Mouse (Mus musculus): Measurements from ENCODE around the gene Gna12. TPM values are rescaled to one million over a fixed set of nuclear protein-coding genes. Genes with fewer than 3 reads are reported as not detected.
A peak's percentile ranks its signal among the peaks of the same experiment; 100 is the strongest.

Gene Gna12
- total and polyA plus RNA-seq, 2 experiments from 2014 or later, result 13.9 to 132 TPM

- Histone ChIP-seq H3K4me1 (ENCODE audit: control insufficient read depth, insufficient read depth) (peaks cover 24% of the 10 kb centered on the region), H3K27ac (ENCODE audit: low read depth) (no peak overlapping the region), H3K27me3 (ENCODE audit: control insufficient read depth, insufficient read depth, low read length) (no peaks in the 10 kb centered on the region), H3K9ac (replicated peaks; ENCODE audit: low read depth, low read length) (no peak overlapping the region), H3K4me3 (ENCODE audit: low read depth, low read length) (no peak overlapping the region), H3K36me3 (replicated peaks; ENCODE audit: control insufficient read depth, insufficient read depth, low read length) (peaks cover 55% of the 10 kb centered on the region), H3K4me2 (ENCODE audit: low read depth, low read length) (no peak overlapping the region), H3K9me3 (replicated peaks; ENCODE audit: control insufficient read depth, low read length) (no peaks in the 10 kb centered on the region)
- ATAC-seq (ENCODE audit: insufficient read depth, low read depth) (no peak), DNase-seq (ENCODE audit: low spot score) (no peak)
- TF ChIP-seq CTCF (IDR thresholded peaks at IDR 0.05; ENCODE audit: low read depth), result no peak
- TF ChIP-seq EP300 (IDR thresholded peaks at IDR 0.05; ENCODE audit: low read depth), result no peak
- WGBS, result 92% methylated on average over 4 of the region's 4 CpGs
Measured at GRCm38 (mm10) chr5:140783577-140783976, 46.7 kb downstream of the Gna12 start.

GRCm38 (mm10) chr5:140781886-140782572 is 48.2 kb downstream of the Gna12 start:
- 0 out of 2 replicates have a peak overlapping the region, but pooled peaks have one; percentile 8 for H3K9ac ChIP-seq (replicated peaks; ENCODE audit: low read depth, low read length)
- 69% methylated on average over 8 of the region's 8 CpGs for WGBS
- H3K9me3 ChIP-seq (replicated peaks; ENCODE audit: control insufficient read depth, low read length), result no peaks in the 10 kb centered on the region
- H3K36me3 ChIP-seq (replicated peaks; ENCODE audit: control insufficient read depth, insufficient read depth, low read length), result peaks cover 66% of the 10 kb centered on the region
- H3K4me3 ChIP-seq (ENCODE audit: low read depth, low read length), result no peak overlapping the region
- no peak overlapping the region for H3K4me2 ChIP-seq (ENCODE audit: low read depth, low read length)
- no peaks in the 10 kb centered on the region for H3K27me3 ChIP-seq (ENCODE audit: control insufficient read depth, insufficient read depth, low read length)
- DNase-seq (ENCODE audit: low spot score), result peak; percentile 55
- H3K27ac ChIP-seq (ENCODE audit: low read depth), result peak overlapping the region; percentile 75
- TF ChIP-seq EP300 (IDR thresholded peaks at IDR 0.05; ENCODE audit: low read depth) (no peak), CTCF (IDR thresholded peaks at IDR 0.05; ENCODE audit: low read depth) (no peak)
- peaks cover 29% of the 10 kb centered on the region for H3K4me1 ChIP-seq (ENCODE audit: control insufficient read depth, insufficient read depth)
- ATAC-seq (ENCODE audit: insufficient read depth, low read depth), result peak; percentile 75

- peaks cover 67% of the 10 kb centered on the region for H3K36me3 ChIP-seq (replicated peaks; ENCODE audit: control insufficient read depth, insufficient read depth, low read length)
- no peak overlapping the region for H3K4me3 ChIP-seq (ENCODE audit: low read depth, low read length)
- H3K4me1 ChIP-seq (ENCODE audit: control insufficient read depth, insufficient read depth), result peaks cover 34% of the 10 kb centered on the region
- no peaks in the 10 kb centered on the region for H3K9me3 ChIP-seq (replicated peaks; ENCODE audit: control insufficient read depth, low read length)
- no peak for DNase-seq (ENCODE audit: low spot score)
- TF ChIP-seq EP300 (IDR thresholded peaks at IDR 0.05; ENCODE audit: low read depth) (no peak), CTCF (IDR thresholded peaks at IDR 0.05; ENCODE audit: low read depth) (no peak)
- 65% methylated on average over 5 of the region's 5 CpGs for WGBS
- no peak overlapping the region for H3K4me2 ChIP-seq (ENCODE audit: low read depth, low read length)
- ATAC-seq (ENCODE audit: insufficient read depth, low read depth), result no peak
- peak overlapping the region; percentile 75 for H3K27ac ChIP-seq (ENCODE audit: low read depth)
- H3K27me3 ChIP-seq (ENCODE audit: control insufficient read depth, insufficient read depth, low read length), result no peaks in the 10 kb centered on the region
- no peak overlapping the region for H3K9ac ChIP-seq (replicated peaks; ENCODE audit: low read depth, low read length)
Measured at GRCm38 (mm10) chr5:140781122-140781521, 49.1 kb downstream of the Gna12 start.

- WGBS, result 39% methylated on average over 9 of the region's 9 CpGs
- no peak for TF ChIP-seq CTCF (IDR thresholded peaks at IDR 0.05; ENCODE audit: low read depth)
- TF ChIP-seq EP300 (IDR thresholded peaks at IDR 0.05; ENCODE audit: low read depth), result no peak
- peaks cover 35% of the 10 kb centered on the region; the same call in 1 of the 2 replicates for H3K36me3 ChIP-seq (replicated peaks; ENCODE audit: control insufficient read depth, insufficient read depth, low read length)
Measured at GRCm38 (mm10) chr5:140776968-140777367, 53.3 kb downstream of the Gna12 start.

GRCm38 (mm10) chr5:140775111-140775510 is 55.1 kb downstream of the Gna12 start:
- no peaks in the 10 kb centered on the region for H3K27me3 ChIP-seq (ENCODE audit: control insufficient read depth, insufficient read depth, low read length)
- no peak overlapping the region for H3K4me2 ChIP-seq (ENCODE audit: low read depth, low read length)
- WGBS, result 85% methylated on average over 4 of the region's 4 CpGs
- peaks cover 27% of the 10 kb centered on the region for H3K4me1 ChIP-seq (ENCODE audit: control insufficient read depth, insufficient read depth)
- no peak overlapping the region for H3K4me3 ChIP-seq (ENCODE audit: low read depth, low read length)
- ATAC-seq (ENCODE audit: insufficient read depth, low read depth), result no peak
- no peak for TF ChIP-seq CTCF (IDR thresholded peaks at IDR 0.05; ENCODE audit: low read depth)
- TF ChIP-seq EP300 (IDR thresholded peaks at IDR 0.05; ENCODE audit: low read depth), result no peak
- H3K9ac ChIP-seq (replicated peaks; ENCODE audit: low read depth, low read length), result no peak overlapping the region
- no peak overlapping the region for H3K27ac ChIP-seq (ENCODE audit: low read depth)
- no peaks in the 10 kb centered on the region for H3K9me3 ChIP-seq (replicated peaks; ENCODE audit: control insufficient read depth, low read length)
- no peak for DNase-seq (ENCODE audit: low spot score)
- peaks cover 20% of the 10 kb centered on the region; the same call in 1 of the 2 replicates for H3K36me3 ChIP-seq (replicated peaks; ENCODE audit: control insufficient read depth, insufficient read depth, low read length)

More at GRCm38 (mm10) chr5:140776968-140777367, 53.3 kb downstream of the Gna12 start:
- peaks cover 31% of the 10 kb centered on the region for H3K4me1 ChIP-seq (ENCODE audit: control insufficient read depth, insufficient read depth)
- no peaks in the 10 kb centered on the region for H3K9me3 ChIP-seq (replicated peaks; ENCODE audit: control insufficient read depth, low read length)
- H3K4me3 ChIP-seq (ENCODE audit: low read depth, low read length), result no peak overlapping the region
- peak overlapping the region; percentile 7; the same call in 1 of the 2 replicates for H3K27ac ChIP-seq (ENCODE audit: low read depth)
- ATAC-seq (ENCODE audit: insufficient read depth, low read depth) (no peak), DNase-seq (ENCODE audit: low spot score) (no peak)
- H3K27me3 ChIP-seq (ENCODE audit: control insufficient read depth, insufficient read depth, low read length), result no peaks in the 10 kb centered on the region
- no peak overlapping the region for H3K4me2 ChIP-seq (ENCODE audit: low read depth, low read length)
- no peak overlapping the region for H3K9ac ChIP-seq (replicated peaks; ENCODE audit: low read depth, low read length)
